In genomic region chr14:118699963-118700362, GRCm38 (mm10) we compare ENCODE assay signal across 24 mouse cellular contexts. TPM values are rescaled to one million over a fixed set of nuclear protein-coding genes. Genes with fewer than 3 reads are reported as not detected.
DNase-seq lines count a peak whose midpoint lies in the region; ATAC-seq and TF ChIP-seq lines count a peak whose summit lies in the region.
"Had no signal": no experiment of that assay in that cellular context is flagged by ENCODE, and none has a peak within 500 bp of the region (broad histone marks: within the 10 kb centered on the region; RNA-seq: fewer than 3 reads in every experiment).

No protein-coding gene starts in this region.

- TF ChIP-seq POLR2A in kidney, adult 2 months (IDR thresholded peaks at IDR 0.05; ENCODE audit: low read depth, low read length) = no peak

- no peak for TF ChIP-seq CTCF in kidney, adult 2 months (conservative IDR thresholded peaks at IDR 0.05; ENCODE audit: insufficient read depth, insufficient read length, low read depth, low read length)

- ATAC-seq in activated CD4-positive, CD25-positive, alpha-beta regulatory T cell, adult 4 months = peak; percentile 96
- ATAC-seq in megakaryocyte, adult 5-6 weeks (ENCODE audit: poor library complexity, severe bottlenecking) = peak; percentile 82
- no peak for ATAC-seq in midbrain, embryonic 15.5 days (replicated peaks)
- ATAC-seq: hindbrain, postnatal 0 days; liver, postnatal 0 days; lung, postnatal 0 days had no signal

- no peak overlapping the region for H3K9ac ChIP-seq in midbrain, embryonic 15.5 days
- H3K9ac ChIP-seq: embryonic facial prominence, embryonic 12.5 days; forebrain, embryonic 12.5 days; liver, postnatal 0 days; midbrain, embryonic 12.5 days; stomach, embryonic 15.5 days had no signal

- H3K4me2 ChIP-seq in midbrain, embryonic 15.5 days = no peak overlapping the region
- H3K4me2 ChIP-seq: embryonic facial prominence, embryonic 12.5 days; forebrain, embryonic 12.5 days; midbrain, embryonic 12.5 days; stomach, embryonic 15.5 days had no signal

- no peak overlapping the region for H3K4me3 ChIP-seq in kidney, adult 2 months (ENCODE audit: insufficient read depth, low read depth, low read length)
- H3K4me3 ChIP-seq in midbrain, embryonic 15.5 days = no peak overlapping the region
- H3K4me3 ChIP-seq: embryonic facial prominence, embryonic 12.5 days; forebrain, embryonic 12.5 days; heart, embryonic 10.5 days; limb, embryonic 10.5 days; midbrain, embryonic 12.5 days; stomach, embryonic 15.5 days had no signal

- no peaks in the 10 kb centered on the region for H3K27me3 ChIP-seq in kidney, adult 2 months (replicated peaks; ENCODE audit: control insufficient read depth, insufficient read depth, low read length)
- H3K27me3 ChIP-seq in midbrain, embryonic 15.5 days (replicated peaks) = 0 out of 2 replicates have a peak, but pooled peaks cover 11% of the 10 kb centered on the region

- peaks cover 10% of the 10 kb centered on the region for H3K4me1 ChIP-seq in kidney, adult 2 months (ENCODE audit: control insufficient read depth, insufficient read depth, low read length)
- no peaks in the 10 kb centered on the region for H3K4me1 ChIP-seq in midbrain, embryonic 15.5 days
- H3K4me1 ChIP-seq: forebrain, embryonic 12.5 days; stomach, embryonic 15.5 days had no signal

- no peaks in the 10 kb centered on the region for H3K9me3 ChIP-seq in midbrain, embryonic 15.5 days
- H3K9me3 ChIP-seq: embryonic facial prominence, embryonic 12.5 days; forebrain, embryonic 12.5 days; heart, embryonic 10.5 days; limb, embryonic 10.5 days; midbrain, embryonic 12.5 days; stomach, embryonic 15.5 days had no signal

- 46% methylated on average over 5 of the region's 5 CpGs for WGBS in kidney, adult 2 months
- 77% methylated on average over 5 of the region's 5 CpGs for WGBS in midbrain, embryonic 15.5 days

- H3K36me3 ChIP-seq in kidney, adult 2 months (ENCODE audit: control insufficient read depth, insufficient read depth, low read length) = no peaks in the 10 kb centered on the region
- H3K36me3 ChIP-seq in midbrain, embryonic 15.5 days (replicated peaks) = no peaks in the 10 kb centered on the region
- H3K36me3 ChIP-seq: embryonic facial prominence, embryonic 12.5 days; forebrain, embryonic 12.5 days; heart, embryonic 10.5 days; limb, embryonic 10.5 days; midbrain, embryonic 12.5 days; stomach, embryonic 15.5 days had no signal

- no peak for DNase-seq in kidney, adult 2 months
- DNase-seq in kidney, postnatal 14 days = no peak
- peak; percentile 66 for DNase-seq in CD4-positive helper T cell, adult 2 months (ENCODE audit: low read depth, low spot score)
- no peak for DNase-seq in left cerebral cortex, adult 18-20 months (ENCODE audit: low spot score in 2 of 2)
- DNase-seq in cerebellum, adult 18-20 months = no peak
- DNase-seq: cerebellum, adult 11 months; cerebellum, postnatal 10 days; kidney, adult 11 months; liver, postnatal 0 days; right cerebral cortex, adult 18-20 months; right cerebral cortex, postnatal 4 days; thymus, postnatal 36 days had no signal

- 0 out of 2 replicates have a peak overlapping the region, but pooled peaks have one; percentile 12 for H3K27ac ChIP-seq in kidney, adult 2 months (ENCODE audit: insufficient read depth, low read depth, low read length)
- no peak overlapping the region for H3K27ac ChIP-seq in midbrain, embryonic 15.5 days
- H3K27ac ChIP-seq: embryonic facial prominence, embryonic 12.5 days; forebrain, embryonic 12.5 days; heart, embryonic 10.5 days; hindbrain, postnatal 0 days; limb, embryonic 10.5 days; macrophage; midbrain, embryonic 12.5 days; stomach, embryonic 15.5 days had no signal

RNA-seq across cellular contexts. Expression of gene Abcc4, which starts 6.1 kb away (rescaled TPM):
- 30.8 and 31.3 TPM in 2 replicates for polyA plus RNA-seq in kidney, adult 2 months (2012; rRNA removed)
- polyA plus RNA-seq in activated CD4-positive, CD25-positive, alpha-beta regulatory T cell, adult 4 months (2017; shearing (Covaris generic)) = 1 to 10 TPM; 8.8 to 9.8 TPM
- total RNA-seq in megakaryocyte, adult 5-6 weeks (2015) = 29.8 and 32.4 TPM in 2 replicates
- 24.6 and 28.5 TPM in 2 replicates for total RNA-seq in megakaryocyte, adult 5-6 weeks (2017)
- total RNA-seq in left cerebral cortex, adult 18-20 months (2021) = 1 to 10 TPM; 8.4 to 9.8 TPM
- polyA plus RNA-seq in midbrain, embryonic 15.5 days (2015; fragmentation: Nextera tagmentation; extraction: Ambion mirVana) = 1.6 and 1.8 TPM in 2 replicates
